Mouse (Mus musculus) c-Kit-positive CD71-positive TER-119-negative erythroid progenitor cells, embryonic 14.5 days (primary cell): ENCODE data around the gene Ilf3.
A peak's percentile ranks its signal among the peaks of the same experiment; 100 is the strongest.

Experiments
- DNase-seq: peaks from one replicate; pipeline ENCODE4 v3.0.0-alpha.2; 2013; ENCODE audit warnings: low read depth

Ilf3 gene

GRCm38 (mm10) chr9:21403745-21404144 lies 36.1 kb downstream of the Ilf3 start:
- DNase-seq, result no peak

- DNase-seq, result no peak
These were observed 37.9 kb downstream of the Ilf3 start for GRCm38 (mm10) chr9:21405525-21405924.

- DNase-seq, result no peak
These were observed 40.3 kb downstream of the Ilf3 start for GRCm38 (mm10) chr9:21407951-21408350.

- DNase-seq, result no peak
These were observed 41.0 kb downstream of the Ilf3 start for GRCm38 (mm10) chr9:21408624-21409023.

- DNase-seq, result peak; percentile 82
These were observed 42.1 kb downstream of the Ilf3 start for GRCm38 (mm10) chr9:21409592-21410317.

GRCm38 (mm10) chr9:21411669-21412550 lies 44.2 kb downstream of the Ilf3 start, which contains the start of gene Qtrt1:
Gene Qtrt1 (plus strand): TSS chr9:21411837.
- peak; percentile 90 for DNase-seq

- no peak for DNase-seq
These were observed 50.2 kb downstream of the Ilf3 start for GRCm38 (mm10) chr9:21417866-21418265.

- DNase-seq, result no peak
These were observed 52.0 kb downstream of the Ilf3 start for GRCm38 (mm10) chr9:21419646-21420045.

- DNase-seq, result peak; percentile 100
These were observed 57.2 kb downstream of the Ilf3 start, which contains the start of gene Dnm2 for GRCm38 (mm10) chr9:21424631-21425555. Gene Dnm2 (plus strand): TSS chr9:21424908.

GRCm38 (mm10) chr9:21425556-21425945 lies 57.9 kb downstream of the Ilf3 start:
- DNase-seq, result no peak

- DNase-seq, result no peak
These were observed 58.3 kb downstream of the Ilf3 start for GRCm38 (mm10) chr9:21426013-21426412.

- no peak for DNase-seq
These were observed 58.9 kb downstream of the Ilf3 start for GRCm38 (mm10) chr9:21426525-21426924.

- DNase-seq, result no peak
These were observed 60.1 kb downstream of the Ilf3 start for GRCm38 (mm10) chr9:21427773-21428172.

GRCm38 (mm10) chr9:21428178-21428577 lies 60.5 kb downstream of the Ilf3 start:
- no peak for DNase-seq

- DNase-seq, result no peak
These were observed 63.1 kb downstream of the Ilf3 start for GRCm38 (mm10) chr9:21430724-21431123.

GRCm38 (mm10) chr9:21432066-21432465 lies 64.4 kb downstream of the Ilf3 start:
- DNase-seq, result no peak

GRCm38 (mm10) chr9:21433766-21434165 lies 66.1 kb downstream of the Ilf3 start:
- no peak for DNase-seq

GRCm38 (mm10) chr9:21434410-21434809 lies 66.7 kb downstream of the Ilf3 start:
- DNase-seq, result no peak

GRCm38 (mm10) chr9:21435777-21436635 lies 68.3 kb downstream of the Ilf3 start:
- DNase-seq, result no peak

- DNase-seq, result no peak
These were observed 69.9 kb downstream of the Ilf3 start for GRCm38 (mm10) chr9:21437577-21437976.

- DNase-seq, result no peak
These were observed 70.5 kb downstream of the Ilf3 start for GRCm38 (mm10) chr9:21438219-21438618.
